Mouse (Mus musculus) intestine, embryonic 14.5 days (tissue): ENCODE measurements around the gene Tbca. TPM values are rescaled to one million over a fixed set of nuclear protein-coding genes. Genes with fewer than 3 reads are reported as not detected.

Experiments used
- ATAC-seq: fragments of 200-750 bp; cut with Nextera tagmentation; replicated peaks from 2 replicates; pipeline ENCODE4 v1.8.0; 2017; ENCODE audit warnings: low read depth, moderate number of reproducible peaks, moderate TSS enrichment, moderate library complexity; ENCODE audit not compliant: low FRiP score, low TSS enrichment
- DNase-seq: peaks from one replicate; pipeline ENCODE4 v3.0.0-alpha.2; 2018; ENCODE audit warnings: low spot score
- H3K27ac ChIP-seq: fragments of 300-500 bp; sonication (generic); 2 replicates; pipeline ENCODE4 v1.5.1; 2014; ENCODE audit warnings: low read depth, mild to moderate bottlenecking, control low read depth
- H3K27me3 ChIP-seq: fragments of 300-500 bp; sonication (generic); replicated peaks from 2 replicates; pipeline ENCODE4 v1.6.1; 2014; ENCODE audit warnings: low read length, control low read depth; ENCODE audit not compliant: control insufficient read depth, insufficient read depth
- H3K36me3 ChIP-seq: fragments of 300-500 bp; sonication (generic); 2 replicates; pipeline ENCODE4 v1.6.1; 2014; ENCODE audit warnings: low read length, control low read depth; ENCODE audit not compliant: control insufficient read depth, insufficient read depth
- H3K4me1 ChIP-seq: fragments of 300-500 bp; sonication (generic); replicated peaks from 2 replicates; pipeline ENCODE4 v1.6.1; 2014; ENCODE audit warnings: low read length, control low read depth, mixed read lengths; ENCODE audit not compliant: control insufficient read depth, insufficient read depth
- H3K4me2 ChIP-seq: fragments of 300-500 bp; sonication (generic); 2 replicates; pipeline ENCODE4 v1.6.1; 2014; ENCODE audit warnings: low read length
- H3K4me3 ChIP-seq: fragments of 300-500 bp; sonication (generic); 2 replicates; pipeline ENCODE4 v1.5.1; 2014; ENCODE audit warnings: low read depth, low read length, control low read depth, mixed read lengths
- H3K9ac ChIP-seq: fragments of 300-500 bp; sonication (generic); 2 replicates; pipeline ENCODE4 v1.6.1; 2014; ENCODE audit warnings: mild to moderate bottlenecking, low read length
- H3K9me3 ChIP-seq: fragments of 300-500 bp; sonication (generic); 2 replicates; pipeline ENCODE4 v1.6.1; 2016; ENCODE audit warnings: low read length, control low read depth; ENCODE audit not compliant: control insufficient read depth
- WGBS: fragments of 180-500 bp; shearing (Covaris S2); extraction: QIAGEN DNeasy Blood & Tissue Kit; methylation state at CpG from one replicate; pipeline ENCODE4 v1.1.7; 2014; 5-methylcytosine and 5-hydroxymethylcytosine counted together
- polyA plus RNA-seq: library from polyadenylated mRNA; unstranded; fragments of >200 nt; fragmentation: Nextera tagmentation; extraction: Ambion mirVana; gene quantifications from 2 replicates; pipeline ENCODE4 v1.2.1, GENCODE M21; 2014

The Tbca gene
- polyA plus RNA-seq, 1 experiment from 2014 or later, result 245 TPM

DNA sequence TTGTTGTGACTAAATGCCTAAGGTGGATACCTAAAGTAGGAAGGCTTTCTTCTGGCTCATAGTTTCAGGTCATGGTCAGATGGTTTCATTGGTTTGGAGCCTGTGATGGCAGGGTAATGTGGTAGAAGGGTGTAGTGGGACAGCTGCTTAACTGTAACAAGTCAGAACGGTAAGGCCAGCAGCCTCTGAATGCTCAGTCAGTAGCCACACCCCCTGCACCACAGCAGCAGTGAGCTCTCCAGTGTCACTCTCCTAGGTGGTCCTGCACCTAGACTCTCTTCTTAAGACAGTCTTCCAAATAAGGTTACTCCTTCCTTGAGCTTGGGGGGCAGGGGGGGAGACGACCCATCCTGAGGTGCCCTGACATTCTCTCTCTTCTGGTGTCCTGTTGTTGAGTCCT is 39.1 kb downstream of the Tbca start:
- Histone ChIP-seq H3K36me3 (peaks cover 4% of the 10 kb centered on the region), H3K4me2 (no peak overlapping the region), H3K9ac (no peak overlapping the region), H3K27ac (no peak overlapping the region), H3K4me1 (no peaks in the 10 kb centered on the region), H3K27me3 (no peaks in the 10 kb centered on the region), H3K4me3 (no peak overlapping the region), H3K9me3 (no peaks in the 10 kb centered on the region)
- DNase-seq (no peak), ATAC-seq (no peak)
- WGBS, result 42% methylated on average over 2 of the region's 2 CpGs

DNA sequence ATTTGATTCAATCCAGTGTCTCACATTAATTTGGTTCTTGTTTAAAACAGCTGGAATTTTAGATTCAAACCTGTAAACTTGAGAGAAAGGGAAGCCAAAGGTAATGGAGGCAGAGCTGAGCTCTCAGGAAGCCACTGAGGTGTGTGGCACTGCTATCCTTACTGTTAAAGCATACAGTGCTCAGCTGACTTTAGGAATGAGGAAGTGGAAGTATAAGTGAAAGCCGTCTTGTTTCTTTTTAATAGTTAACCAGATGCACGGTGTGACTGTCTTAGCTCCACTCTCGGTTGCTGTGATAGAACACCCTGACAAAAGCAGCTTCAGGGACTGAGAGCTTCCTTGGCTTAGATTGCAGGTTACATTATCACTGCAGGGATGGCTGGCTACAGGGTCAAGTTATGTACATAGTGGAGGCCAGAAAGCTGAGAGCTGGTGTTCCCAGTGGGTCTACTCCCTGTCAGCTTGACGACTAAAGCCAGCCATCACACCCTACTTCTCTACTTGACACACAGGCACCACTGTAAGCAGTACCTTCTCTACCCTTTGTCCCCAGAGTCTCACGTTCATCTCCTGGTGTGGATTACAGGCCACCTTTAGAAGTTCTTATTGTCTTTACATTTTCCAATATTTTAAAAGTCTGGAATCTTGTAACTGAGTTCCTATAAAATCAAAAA is 49.5 kb downstream of the Tbca start:
- Histone ChIP-seq H3K36me3 (peaks cover 64% of the 10 kb centered on the region), H3K4me2 (no peak overlapping the region), H3K4me3 (no peak overlapping the region), H3K4me1 (no peaks in the 10 kb centered on the region), H3K27ac (no peak overlapping the region), H3K9me3 (no peaks in the 10 kb centered on the region), H3K27me3 (no peaks in the 10 kb centered on the region), H3K9ac (no peak overlapping the region)
- WGBS, result 54% methylated on average over 5 of the region's 5 CpGs
- no peak for DNase-seq
- no peak for ATAC-seq

DNA sequence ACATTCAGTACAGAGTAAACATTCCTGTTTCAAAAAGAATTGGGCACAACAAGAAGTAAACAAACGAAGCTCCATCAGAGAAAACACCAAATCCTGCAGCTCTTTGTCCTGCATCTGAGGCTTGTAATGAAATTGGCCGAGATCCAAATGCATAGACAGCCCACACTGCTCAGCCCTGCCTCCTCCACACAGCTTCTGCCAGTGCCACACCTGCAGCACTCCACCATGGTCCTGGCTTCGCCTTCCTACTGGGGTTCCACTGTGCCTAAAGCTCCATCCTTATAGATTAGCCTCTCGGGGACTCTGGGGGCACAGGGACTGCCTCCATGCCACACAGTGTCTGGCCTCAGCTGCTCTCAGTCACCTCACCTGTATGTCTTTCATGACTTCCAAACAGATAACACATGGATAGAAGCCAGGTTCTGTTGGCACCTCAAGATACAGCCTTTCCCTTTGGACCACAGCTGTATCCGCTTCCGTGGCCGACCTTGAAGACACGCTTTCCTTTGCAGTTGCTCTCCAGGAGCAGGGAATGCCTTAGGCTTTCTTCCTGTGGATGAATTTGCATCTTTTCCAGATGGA is 50.1 kb downstream of the Tbca start:
- Histone ChIP-seq H3K27ac (no peak overlapping the region), H3K4me2 (no peak overlapping the region), H3K36me3 (peaks cover 63% of the 10 kb centered on the region), H3K27me3 (no peaks in the 10 kb centered on the region), H3K4me1 (no peaks in the 10 kb centered on the region), H3K9ac (no peak overlapping the region), H3K9me3 (no peaks in the 10 kb centered on the region), H3K4me3 (no peak overlapping the region)
- WGBS, result 86% methylated on average over 8 of the region's 8 CpGs
- DNase-seq (no peak), ATAC-seq (no peak)

DNA sequence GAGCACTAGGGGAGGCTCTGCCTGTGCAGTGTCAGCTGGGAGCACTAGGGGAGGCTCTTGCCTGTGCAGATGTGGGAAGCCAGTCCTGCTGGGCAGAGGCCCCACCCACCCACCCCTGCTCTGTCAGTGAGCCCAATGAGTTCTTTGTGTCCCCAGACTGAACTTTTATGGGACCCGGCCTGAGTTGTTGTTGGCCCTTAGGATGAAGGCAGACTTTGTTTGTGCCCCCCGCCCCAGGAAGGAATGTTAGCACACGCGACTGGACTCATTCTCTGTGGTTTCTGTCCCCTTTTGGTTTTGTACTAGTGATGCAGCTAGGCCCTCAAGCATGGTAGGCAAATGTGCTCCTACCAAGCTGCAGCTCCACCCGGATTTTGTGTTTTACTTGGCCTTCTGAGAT is 54.5 kb downstream of the Tbca start:
- H3K36me3 ChIP-seq, result peaks cover 34% of the 10 kb centered on the region
- no peaks in the 10 kb centered on the region for H3K4me1 ChIP-seq
- no peak overlapping the region for H3K27ac ChIP-seq
- H3K4me3 ChIP-seq, result no peak overlapping the region
- H3K9me3 ChIP-seq, result no peaks in the 10 kb centered on the region
- DNase-seq (no peak), ATAC-seq (no peak)
- H3K4me2 ChIP-seq, result no peak overlapping the region
- H3K9ac ChIP-seq, result no peak overlapping the region
- no peaks in the 10 kb centered on the region for H3K27me3 ChIP-seq
- WGBS, result 62% methylated on average over 5 of the region's 5 CpGs

DNA sequence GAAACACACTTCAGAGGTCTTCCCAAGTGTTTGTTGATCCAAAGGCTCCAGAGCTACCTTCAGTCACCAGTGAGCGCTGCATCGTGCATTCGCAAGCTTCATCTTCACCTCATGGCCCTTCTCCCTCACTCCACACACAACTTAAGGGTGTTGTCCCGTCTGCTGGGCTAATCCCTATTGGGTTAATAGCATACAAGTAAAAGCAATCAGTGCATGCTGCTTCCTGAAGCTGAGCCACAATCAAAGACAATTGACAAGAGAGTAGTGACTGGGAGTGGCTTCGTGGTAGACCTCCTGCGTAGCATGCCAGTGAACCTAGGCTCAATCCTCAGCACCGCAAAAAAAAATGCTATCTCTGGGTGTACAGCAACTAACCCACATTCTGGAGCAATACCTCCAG is 59.2 kb downstream of the Tbca start:
- Histone ChIP-seq H3K9ac (no peak overlapping the region), H3K27me3 (no peaks in the 10 kb centered on the region), H3K36me3 (peaks cover 8% of the 10 kb centered on the region), H3K4me3 (no peak overlapping the region), H3K4me2 (no peak overlapping the region), H3K27ac (no peak overlapping the region), H3K9me3 (no peaks in the 10 kb centered on the region), H3K4me1 (no peaks in the 10 kb centered on the region)
- 72% methylated on average over 7 of the region's 7 CpGs for WGBS
- no peak for ATAC-seq
- DNase-seq, result no peak

GRCm38 (mm10) chr13:94849351-94849750 is 60.6 kb downstream of the Tbca start:
- H3K36me3 ChIP-seq, result no peaks in the 10 kb centered on the region
- no peaks in the 10 kb centered on the region for H3K27me3 ChIP-seq
- H3K9ac ChIP-seq, result no peak overlapping the region
- no peaks in the 10 kb centered on the region for H3K9me3 ChIP-seq
- no peak overlapping the region for H3K27ac ChIP-seq
- 57% methylated on average over 13 of the region's 13 CpGs for WGBS
- H3K4me2 ChIP-seq, result no peak overlapping the region
- no peaks in the 10 kb centered on the region for H3K4me1 ChIP-seq
- DNase-seq (no peak), ATAC-seq (no peak)
- H3K4me3 ChIP-seq, result no peak overlapping the region

- Histone ChIP-seq H3K9ac (no peak overlapping the region), H3K4me2 (no peak overlapping the region), H3K36me3 (no peaks in the 10 kb centered on the region), H3K4me1 (no peaks in the 10 kb centered on the region), H3K4me3 (no peak overlapping the region), H3K27me3 (peaks cover 12% of the 10 kb centered on the region), H3K27ac (no peak overlapping the region), H3K9me3 (no peaks in the 10 kb centered on the region)
- WGBS, result 71% methylated on average over 8 of the region's 8 CpGs
- DNase-seq (no peak), ATAC-seq (no peak)
These were observed 69.4 kb downstream of the Tbca start for GRCm38 (mm10) chr13:94858016-94858575.

GRCm38 (mm10) chr13:94859256-94859655 is 70.5 kb downstream of the Tbca start:
- no peak overlapping the region for H3K9ac ChIP-seq
- H3K27ac ChIP-seq, result no peak overlapping the region
- no peaks in the 10 kb centered on the region for H3K36me3 ChIP-seq
- H3K4me2 ChIP-seq, result no peak overlapping the region
- DNase-seq (no peak), ATAC-seq (no peak)
- whole genome bisulfite sequencing, result 63% methylated on average over 8 of the region's 8 CpGs
- no peak overlapping the region for H3K4me3 ChIP-seq
- H3K27me3 ChIP-seq, result peaks cover 17% of the 10 kb centered on the region
- H3K4me1 ChIP-seq, result no peaks in the 10 kb centered on the region
- H3K9me3 ChIP-seq, result no peaks in the 10 kb centered on the region
